Mouse (Mus musculus): ENCODE data around the gene Bcat2. TPM values are rescaled to one million over a fixed set of nuclear protein-coding genes. Genes with fewer than 3 reads are reported as not detected.
A peak's percentile ranks its signal among the peaks of the same experiment; 100 is the strongest.

The Bcat2 gene
- total and polyA plus RNA-seq, 3 experiments: 13.5 to 65.6 (median 30.9) TPM

- H3K4me1 ChIP-seq (ENCODE audit: control insufficient read depth in 1 of 2, insufficient read depth in 2 of 2): peaks cover 0 to 30% of the 10 kb centered on the region in 2 experiments; a peak in 2 of 4 replicates
- H3K36me3 ChIP-seq (replicated peaks in 1 of 2; ENCODE audit: control insufficient read depth in 1 of 2, insufficient read depth in 1 of 2, low read length in 1 of 2): no peaks in the 10 kb centered on the region
- H3K27me3 ChIP-seq (replicated peaks): no peaks in the 10 kb centered on the region
- dilution Hi-C loops (cut with MboI; ENCODE audit: extremely low pct_ligation_motif_present, extremely low pct_unique_long_range_greater_than_20kb, low sequenced_read_pairs): no loop called here
- TF ChIP-seq TBP (conservative IDR thresholded peaks at IDR 0.05; ENCODE audit: low read depth, low read length) (no peak), E2F4 (IDR thresholded peaks at IDR 0.05; ENCODE audit: insufficient replicate concordance, low read depth, low read length) (no peak), SIN3A (IDR thresholded peaks at IDR 0.05; ENCODE audit: low read length) (no peak), BHLHE40 (IDR thresholded peaks at IDR 0.05; ENCODE audit: low read depth, low read length) (no peak), UBTF (IDR thresholded peaks at IDR 0.05; ENCODE audit: low read depth, low read length) (no peak), PAX5 (IDR thresholded peaks at IDR 0.05; ENCODE audit: low read length) (no peak), ZNF384 (IDR thresholded peaks at IDR 0.05; ENCODE audit: low read depth, low read length) (no peak)
- H3K79me2 ChIP-seq (replicated peaks; ENCODE audit: control insufficient read depth, extremely low read depth, insufficient read depth, poor library complexity, severe bottlenecking): no peaks in the 10 kb centered on the region
- no peak overlapping the region for H3K4me2 ChIP-seq (ENCODE audit: insufficient read depth, low read depth, poor library complexity, severe bottlenecking)
- H3K9me3 ChIP-seq (replicated peaks; ENCODE audit: low read length): no peaks in the 10 kb centered on the region
- H3K4me3 ChIP-seq (replicated peaks in 1 of 3; ENCODE audit: low read depth in 2 of 3, low read length in 2 of 3, poor library complexity in 1 of 3): no peak overlapping the region
- no peak for DNase-seq (ENCODE audit: extremely low read depth)
- H3K9ac ChIP-seq (ENCODE audit: insufficient read depth, low read depth): no peak overlapping the region
- in situ Hi-C loops (cut with MboI; ENCODE audit: low pct_ligation_motif_present, low pct_unique_long_range_greater_than_20kb, low sequenced_read_pairs): no loop called here
- H3K27ac ChIP-seq (ENCODE audit: insufficient read depth, low read depth): no peak overlapping the region
Measured at GRCm38 (mm10) chr7:45605704-45606289, 35.8 kb downstream of the Bcat2 start.

DNA sequence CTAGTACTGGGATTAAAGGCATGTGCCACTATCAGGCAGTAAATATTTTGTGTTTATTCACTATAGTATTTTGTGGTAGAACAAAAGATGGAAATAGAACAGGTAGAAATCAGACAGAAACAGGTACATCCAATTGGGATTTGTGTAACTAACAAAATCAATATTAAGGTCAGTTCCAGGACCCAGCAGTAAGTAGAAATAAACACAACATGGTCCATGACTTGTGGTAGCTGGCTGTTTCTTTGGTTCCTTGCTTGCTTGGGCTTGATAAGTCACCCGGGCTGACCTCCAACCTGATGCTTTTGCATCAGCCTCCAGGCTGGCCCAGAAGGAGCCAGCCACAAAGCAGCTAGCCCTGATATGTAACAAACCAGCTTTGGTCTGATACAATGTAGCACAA is 39.6 kb downstream of the Bcat2 start:
- dilution Hi-C loops (cut with MboI; ENCODE audit: extremely low pct_ligation_motif_present, extremely low pct_unique_long_range_greater_than_20kb, low sequenced_read_pairs): no loop called here

GRCm38 (mm10) chr7:45616277-45616676 is 46.3 kb downstream of the Bcat2 start:
- H3K36me3 ChIP-seq (replicated peaks in 1 of 2; ENCODE audit: control insufficient read depth in 1 of 2, insufficient read depth in 1 of 2, low read length in 1 of 2): peaks cover 0 to 14% of the 10 kb centered on the region in 2 experiments
- H3K4me2 ChIP-seq (ENCODE audit: insufficient read depth, low read depth, poor library complexity, severe bottlenecking): peak overlapping the region; percentile 26
- H3K4me3 ChIP-seq (replicated peaks in 1 of 3; ENCODE audit: low read depth in 2 of 3, low read length in 2 of 3, poor library complexity in 1 of 3): peak overlapping the region in 1 of 3 experiments; percentile 50
- no peaks in the 10 kb centered on the region for H3K79me2 ChIP-seq (replicated peaks; ENCODE audit: control insufficient read depth, extremely low read depth, insufficient read depth, poor library complexity, severe bottlenecking)
- peak overlapping the region; percentile 62; the same call in 1 of the 2 replicates for H3K9ac ChIP-seq (ENCODE audit: insufficient read depth, low read depth)
- no peaks in the 10 kb centered on the region for H3K27me3 ChIP-seq (replicated peaks)
- dilution Hi-C loops (cut with MboI; ENCODE audit: extremely low pct_ligation_motif_present, extremely low pct_unique_long_range_greater_than_20kb, low sequenced_read_pairs) (no loop called here), in situ Hi-C loops (cut with MboI; ENCODE audit: low pct_ligation_motif_present, low pct_unique_long_range_greater_than_20kb, low sequenced_read_pairs) (no loop called here)
- H3K27ac ChIP-seq (ENCODE audit: insufficient read depth, low read depth): peak overlapping the region; percentile 65; the same call in 1 of the 2 replicates
- H3K4me1 ChIP-seq (ENCODE audit: control insufficient read depth in 1 of 2, insufficient read depth in 2 of 2): peaks cover 33 to 70% of the 10 kb centered on the region in 2 experiments
- no peaks in the 10 kb centered on the region for H3K9me3 ChIP-seq (replicated peaks; ENCODE audit: low read length)
- peak; percentile 91 for DNase-seq (ENCODE audit: extremely low read depth)
- no peak; the same call in 1 of the 2 replicates for TF ChIP-seq RAD21 (IDR thresholded peaks at IDR 0.05; ENCODE audit: low read depth, low read length)
- peak; percentile 90; the same call in 1 of the 2 replicates for TF ChIP-seq MYC (IDR thresholded peaks at IDR 0.05; ENCODE audit: low read depth, low read length)
- TF ChIP-seq SMC3 (IDR thresholded peaks at IDR 0.05; ENCODE audit: low read depth, low read length): no peak
- TF ChIP-seq PAX5 (IDR thresholded peaks at IDR 0.05; ENCODE audit: low read length): no peak
- TF ChIP-seq MXI1 (IDR thresholded peaks at IDR 0.05; ENCODE audit: low read depth, low read length): no peak
- TF ChIP-seq GABPA (IDR thresholded peaks at IDR 0.05; ENCODE audit: insufficient replicate concordance, low read depth, low read length): no peak
- no peak for TF ChIP-seq MEF2A (IDR thresholded peaks at IDR 0.05; ENCODE audit: borderline replicate concordance, low read depth, low read length)
- no peak for TF ChIP-seq ZNF384 (IDR thresholded peaks at IDR 0.05; ENCODE audit: low read depth, low read length)
- TF ChIP-seq POLR2A (IDR thresholded peaks at IDR 0.05; ENCODE audit: low read depth, low read length): no peak
- TF ChIP-seq POLR2AphosphoS2 (IDR thresholded peaks at IDR 0.05; ENCODE audit: low read depth, low read length): no peak
- TF ChIP-seq BHLHE40 (IDR thresholded peaks at IDR 0.05; ENCODE audit: low read depth, low read length): peak; percentile 65; the same call in 1 of the 2 replicates
- TF ChIP-seq JUND (conservative IDR thresholded peaks at IDR 0.05; ENCODE audit: low read depth, low read length): no peak
- no peak; the same call in 1 of the 2 replicates for TF ChIP-seq RCOR1 (conservative IDR thresholded peaks at IDR 0.05; ENCODE audit: low read depth, low read length)
- 0 out of 2 replicates have a peak, but pooled peaks have one; percentile 14 for TF ChIP-seq NELFE (IDR thresholded peaks at IDR 0.05; ENCODE audit: low read depth, low read length)
- peak; percentile 95 for TF ChIP-seq TCF12 (IDR thresholded peaks at IDR 0.05; ENCODE audit: low read depth, low read length)
- TF ChIP-seq HCFC1 (IDR thresholded peaks at IDR 0.05; ENCODE audit: low read depth, low read length): 0 out of 2 replicates have a peak, but pooled peaks have one; percentile 31
- TF ChIP-seq ELF1 (IDR thresholded peaks at IDR 0.05; ENCODE audit: low read depth, low read length): no peak; the same call in 1 of the 2 replicates
- TF ChIP-seq USF1 (IDR thresholded peaks at IDR 0.05; ENCODE audit: low read depth, low read length): no peak

More for the DNA sequence above, 39.6 kb downstream of the Bcat2 start:
- Histone ChIP-seq H3K9me3 (replicated peaks; ENCODE audit: low read length) (no peaks in the 10 kb centered on the region), H3K79me2 (replicated peaks; ENCODE audit: control insufficient read depth, extremely low read depth, insufficient read depth, poor library complexity, severe bottlenecking) (no peaks in the 10 kb centered on the region), H3K36me3 (replicated peaks in 1 of 2; ENCODE audit: control insufficient read depth in 1 of 2, insufficient read depth in 1 of 2, low read length in 1 of 2) (no peaks in the 10 kb centered on the region), H3K4me2 (ENCODE audit: insufficient read depth, low read depth, poor library complexity, severe bottlenecking) (no peak overlapping the region), H3K27ac (ENCODE audit: insufficient read depth, low read depth) (no peak overlapping the region), H3K27me3 (replicated peaks) (no peaks in the 10 kb centered on the region), H3K9ac (ENCODE audit: insufficient read depth, low read depth) (no peak overlapping the region), H3K4me3 (replicated peaks in 1 of 3; ENCODE audit: low read depth in 2 of 3, low read length in 2 of 3, poor library complexity in 1 of 3) (no peak overlapping the region), H3K4me1 (ENCODE audit: control insufficient read depth in 1 of 2, insufficient read depth in 2 of 2) (peaks cover 0 to 27% of the 10 kb centered on the region in 2 experiments; a peak in 2 of 4 replicates)
- in situ Hi-C loops (cut with MboI; ENCODE audit: low pct_ligation_motif_present, low pct_unique_long_range_greater_than_20kb, low sequenced_read_pairs): no loop called here
- TF ChIP-seq ZKSCAN1 (IDR thresholded peaks at IDR 0.05; ENCODE audit: borderline replicate concordance, low read depth, low read length) (no peak), NELFE (IDR thresholded peaks at IDR 0.05; ENCODE audit: low read depth, low read length) (no peak), RAD21 (IDR thresholded peaks at IDR 0.05; ENCODE audit: low read depth, low read length) (no peak), POLR2AphosphoS2 (IDR thresholded peaks at IDR 0.05; ENCODE audit: low read depth, low read length) (no peak), JUN (IDR thresholded peaks at IDR 0.05; ENCODE audit: insufficient read depth, low read depth, low read length) (no peak), SMC3 (IDR thresholded peaks at IDR 0.05; ENCODE audit: low read depth, low read length) (no peak), MEF2A (IDR thresholded peaks at IDR 0.05; ENCODE audit: borderline replicate concordance, low read depth, low read length) (no peak)
- DNase-seq (ENCODE audit: extremely low read depth): no peak
